9 mouse cellular contexts compared by ENCODE assay signal in the genomic region with DNA sequence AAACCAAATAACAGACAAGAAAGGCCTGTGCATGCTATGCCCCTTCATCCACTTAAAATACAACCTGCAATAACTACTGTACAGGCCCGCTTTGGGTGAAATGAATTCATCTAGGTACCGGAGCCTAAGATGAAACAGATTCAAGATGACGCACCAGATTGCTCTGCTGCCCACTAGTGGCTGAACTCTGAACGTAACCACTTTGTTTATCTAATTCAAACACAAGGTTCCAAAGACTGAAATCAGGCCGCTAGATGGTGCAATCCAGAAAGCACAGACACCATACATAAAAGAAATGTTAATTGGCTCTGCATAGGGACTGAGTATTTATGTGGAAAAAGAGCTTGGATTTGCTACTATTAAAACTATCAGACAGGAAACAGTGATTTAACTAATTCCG. TPM values are rescaled to one million over a fixed set of nuclear protein-coding genes. Genes with fewer than 3 reads are reported as not detected.
A peak's percentile ranks its signal among the peaks of the same experiment; 100 is the strongest.
DNase-seq lines count a peak whose midpoint lies in the region; ATAC-seq lines count a peak whose summit lies in the region.
"Had no signal": no experiment of that assay in that cellular context is flagged by ENCODE, and none has a peak within 500 bp of the region (broad histone marks: within the 10 kb centered on the region; RNA-seq: fewer than 3 reads in every experiment).

No protein-coding gene starts in this region.

- no peak overlapping the region for H3K4me2 ChIP-seq in hindbrain, embryonic 16.5 days (ENCODE audit: low read length)
- H3K4me2 ChIP-seq: stomach, embryonic 15.5 days had no signal

- H3K36me3 ChIP-seq in hindbrain, embryonic 16.5 days (ENCODE audit: control insufficient read depth, insufficient read depth, low read length) = peaks cover 46% of the 10 kb centered on the region

- no peak overlapping the region for H3K4me3 ChIP-seq in hindbrain, embryonic 16.5 days (ENCODE audit: low read length)
- H3K4me3 ChIP-seq: stomach, embryonic 15.5 days had no signal

- peak overlapping the region; percentile 36; the same call in 1 of the 2 replicates for H3K27ac ChIP-seq in hindbrain, embryonic 16.5 days (ENCODE audit: low read depth, low read length)
- H3K27ac ChIP-seq: stomach, embryonic 15.5 days had no signal

- peak; percentile 77 for DNase-seq in WW6 (ENCODE audit: low read depth, low spot score)
- peak; percentile 93 for DNase-seq in cerebellum, adult 9-10 months
- peak; percentile 87 for DNase-seq in left cerebral cortex, adult 11 months (ENCODE audit: low spot score)
- peak; percentile 96 to 98 for DNase-seq in right cerebral cortex, adult 2 months (ENCODE audit: low spot score in 2 of 2)
- peak; percentile 56 to 83 for DNase-seq in urinary bladder, postnatal 4 days (ENCODE audit: low spot score in 2 of 2)

- no peaks in the 10 kb centered on the region for H3K27me3 ChIP-seq in hindbrain, embryonic 16.5 days (replicated peaks; ENCODE audit: control insufficient read depth, insufficient read depth, low read length)
- H3K27me3 ChIP-seq: stomach, embryonic 15.5 days had no signal

- H3K4me1 ChIP-seq in hindbrain, embryonic 16.5 days (ENCODE audit: control insufficient read depth, insufficient read depth, low read depth, low read length) = no peaks in the 10 kb centered on the region
- H3K4me1 ChIP-seq: stomach, embryonic 15.5 days had no signal

- WGBS in hindbrain, embryonic 16.5 days = 28% methylated on average over 6 of the region's 6 CpGs

- no peak overlapping the region for H3K9ac ChIP-seq in hindbrain, embryonic 16.5 days (ENCODE audit: low read depth, low read length)
- H3K9ac ChIP-seq: stomach, embryonic 15.5 days had no signal

- ATAC-seq in frontal cortex, adult (ENCODE audit: low TSS enrichment) = peak; percentile 98
- peak; percentile 89 for ATAC-seq in hindbrain, embryonic 16.5 days
- ATAC-seq in megakaryocyte, adult 5-6 weeks (ENCODE audit: poor library complexity, severe bottlenecking) = peak; percentile 99

- H3K9me3 ChIP-seq in hindbrain, embryonic 16.5 days (ENCODE audit: control insufficient read depth, low read length) = no peaks in the 10 kb centered on the region
- H3K9me3 ChIP-seq: stomach, embryonic 15.5 days had no signal

RNA-seq across cellular contexts. Expression of a gene that starts 11.9 kb away (rescaled TPM):
- 10.6 and 13.9 TPM in 2 replicates for polyA plus RNA-seq in hindbrain, embryonic 16.5 days (2015; fragmentation: Nextera tagmentation; extraction: Ambion mirVana)
- 36.2 and 38.4 TPM in 2 replicates for total RNA-seq in megakaryocyte, adult 5-6 weeks (2015)
- 59.8 and 61.7 TPM in 2 replicates for total RNA-seq in megakaryocyte, adult 5-6 weeks (2017)

RNA-seq across cellular contexts. Expression of a gene that starts 11.9 kb away (rescaled TPM):
- polyA plus RNA-seq in hindbrain, embryonic 16.5 days (2015; fragmentation: Nextera tagmentation; extraction: Ambion mirVana) = 73.2 and 73.6 TPM in 2 replicates
- 23.3 and 23.6 TPM in 2 replicates for total RNA-seq in megakaryocyte, adult 5-6 weeks (2015)
- total RNA-seq in megakaryocyte, adult 5-6 weeks (2017) = 18.1 and 19.9 TPM in 2 replicates
